Comparison of ENCODE assay signal across 8 mouse cellular contexts in the genomic region with DNA sequence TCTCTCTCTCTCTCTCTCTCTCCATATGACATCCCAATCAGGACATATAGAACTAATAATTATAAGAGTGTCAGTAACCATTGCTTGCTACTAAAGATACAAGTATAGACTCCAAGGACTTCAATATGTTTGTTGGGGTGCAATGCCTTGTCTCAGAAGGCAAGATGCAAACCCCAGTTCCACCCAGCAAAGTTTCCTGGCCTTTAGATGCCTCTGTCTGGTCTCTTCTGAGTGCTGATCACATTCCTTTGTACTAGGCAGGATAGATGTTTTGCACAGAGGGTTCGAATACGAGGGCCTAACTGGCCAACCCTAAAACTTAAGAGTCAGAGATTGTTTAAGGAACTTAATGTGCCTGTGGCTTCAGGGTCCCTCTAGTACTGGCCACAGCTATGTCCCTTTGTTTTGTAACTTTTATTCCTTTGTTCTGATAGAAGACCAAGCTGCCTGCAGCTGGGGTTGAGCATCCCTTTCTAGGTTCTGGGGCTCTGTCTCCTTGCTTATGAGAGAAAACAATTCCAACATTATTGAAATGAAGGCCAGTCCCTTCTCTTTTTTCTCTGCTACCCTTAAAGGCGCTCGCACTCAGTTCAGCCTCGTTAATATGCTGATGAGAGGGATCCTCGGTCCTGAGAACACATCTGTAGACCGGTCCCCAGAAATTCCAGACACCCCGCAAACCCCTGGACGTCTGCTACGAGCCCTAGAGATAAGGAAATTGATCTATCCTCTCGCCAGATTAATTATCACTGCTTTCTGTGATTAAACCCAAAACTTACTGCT. TPM values are rescaled to one million over a fixed set of nuclear protein-coding genes. Genes with fewer than 3 reads are reported as not detected.
DNase-seq lines count a peak whose midpoint lies in the region; ATAC-seq lines count a peak whose summit lies in the region.
"Had no signal": no experiment of that assay in that cellular context is flagged by ENCODE, and none has a peak within 500 bp of the region (broad histone marks: within the 10 kb centered on the region; RNA-seq: fewer than 3 reads in every experiment).

No protein-coding gene starts in this region.

- H3K9me3 ChIP-seq in lung, embryonic 16.5 days (ENCODE audit: control insufficient read depth, low read length), result no peaks in the 10 kb centered on the region
- no peaks in the 10 kb centered on the region for H3K9me3 ChIP-seq in forebrain, embryonic 16.5 days (ENCODE audit: control insufficient read depth, low read length)
- no peaks in the 10 kb centered on the region for H3K9me3 ChIP-seq in midbrain, embryonic 11.5 days (ENCODE audit: control insufficient read depth, low read length)

- peaks cover 10% of the 10 kb centered on the region for H3K4me1 ChIP-seq in lung, embryonic 16.5 days (replicated peaks; ENCODE audit: control insufficient read depth, insufficient read depth, low read length)
- H3K4me1 ChIP-seq in forebrain, embryonic 16.5 days (replicated peaks; ENCODE audit: control insufficient read depth, insufficient read depth, low read length), result peaks cover 29% of the 10 kb centered on the region
- 0 out of 2 replicates have a peak, but pooled peaks cover 4% of the 10 kb centered on the region for H3K4me1 ChIP-seq in midbrain, embryonic 11.5 days (ENCODE audit: control insufficient read depth, insufficient read depth, low read length)

- peak overlapping the region; percentile 97 for H3K27ac ChIP-seq in lung, embryonic 16.5 days (ENCODE audit: low read length)
- peak overlapping the region; percentile 76 for H3K27ac ChIP-seq in forebrain, embryonic 16.5 days (ENCODE audit: low read length)
- no peak overlapping the region; the same call in 1 of the 2 replicates for H3K27ac ChIP-seq in midbrain, embryonic 11.5 days (ENCODE audit: low read depth, low read length)

- peak overlapping the region; percentile 83 for H3K9ac ChIP-seq in lung, embryonic 16.5 days (ENCODE audit: low read length)
- H3K9ac ChIP-seq in forebrain, embryonic 16.5 days (replicated peaks; ENCODE audit: low read depth, low read length), result peak overlapping the region; percentile 88
- peak overlapping the region; percentile 75 for H3K9ac ChIP-seq in midbrain, embryonic 11.5 days (ENCODE audit: low read length)

- peaks cover 9% of the 10 kb centered on the region; the same call in 1 of the 2 replicates for H3K27me3 ChIP-seq in lung, embryonic 16.5 days (ENCODE audit: control insufficient read depth, insufficient read depth, low read depth, low read length)
- 0 out of 2 replicates have a peak, but pooled peaks cover 5% of the 10 kb centered on the region for H3K27me3 ChIP-seq in forebrain, embryonic 16.5 days (replicated peaks; ENCODE audit: control insufficient read depth, insufficient read depth, low read length)
- peaks cover 13% of the 10 kb centered on the region; the same call in 1 of the 2 replicates for H3K27me3 ChIP-seq in midbrain, embryonic 11.5 days (ENCODE audit: control insufficient read depth, insufficient read depth, low read length)

- H3K4me3 ChIP-seq in lung, embryonic 16.5 days (ENCODE audit: low read length), result peak overlapping the region; percentile 74
- peak overlapping the region; percentile 80 for H3K4me3 ChIP-seq in forebrain, embryonic 16.5 days (replicated peaks; ENCODE audit: low read length)
- H3K4me3 ChIP-seq in midbrain, embryonic 11.5 days (ENCODE audit: low read depth, low read length), result peak overlapping the region; percentile 66

- WGBS in lung, embryonic 16.5 days, result 10% methylated on average over 11 of the region's 11 CpGs
- 6% methylated on average over 11 of the region's 11 CpGs for WGBS in forebrain, embryonic 16.5 days
- 3% methylated on average over 11 of the region's 11 CpGs for WGBS in midbrain, embryonic 11.5 days

- 0 out of 2 replicates have a peak, but pooled peaks cover 2% of the 10 kb centered on the region for H3K36me3 ChIP-seq in lung, embryonic 16.5 days (ENCODE audit: control insufficient read depth, insufficient read depth, low read length)
- no peaks in the 10 kb centered on the region for H3K36me3 ChIP-seq in forebrain, embryonic 16.5 days (ENCODE audit: control insufficient read depth, insufficient read depth)
- no peaks in the 10 kb centered on the region for H3K36me3 ChIP-seq in midbrain, embryonic 11.5 days (ENCODE audit: control insufficient read depth, insufficient read depth, low read length)

- no peak for ATAC-seq in lung, embryonic 16.5 days (ENCODE audit: low read depth)
- no peak for ATAC-seq in forebrain, embryonic 16.5 days
- no peak for ATAC-seq in midbrain, embryonic 11.5 days (ENCODE audit: low FRiP score)

- H3K4me2 ChIP-seq in lung, embryonic 16.5 days (ENCODE audit: low read depth, low read length), result peak overlapping the region; percentile 86
- peak overlapping the region; percentile 91 for H3K4me2 ChIP-seq in forebrain, embryonic 16.5 days (ENCODE audit: low read length)
- peak overlapping the region; percentile 88 for H3K4me2 ChIP-seq in midbrain, embryonic 11.5 days

- no peak for DNase-seq in lung, postnatal 25 days (ENCODE audit: low spot score)
- peak; percentile 92 for DNase-seq in midbrain, embryonic 11.5 days (ENCODE audit: low spot score, missing footprints)
- no peak for DNase-seq in frontal cortex, postnatal 14 days (ENCODE audit: low spot score in 2 of 2)
- no peak for DNase-seq in layer of hippocampus, adult 18-20 months (ENCODE audit: low spot score in 2 of 2)
- DNase-seq in thymus, postnatal 0 days (ENCODE audit: low spot score), result no peak
- DNase-seq: layer of hippocampus, adult 9-11 months had no signal

RNA-seq across cellular contexts. Expression of a gene that starts 2.5 kb away (rescaled TPM):
- polyA plus RNA-seq in lung, embryonic 16.5 days (2015; fragmentation: Nextera tagmentation; extraction: Ambion mirVana), result 151 and 156 TPM in 2 replicates
- polyA plus RNA-seq in forebrain, embryonic 16.5 days (2015; fragmentation: Nextera tagmentation; extraction: Ambion mirVana), result 36.0 and 40.6 TPM in 2 replicates
- polyA plus RNA-seq in midbrain, embryonic 11.5 days (2014; fragmentation: Nextera tagmentation; extraction: Ambion mirVana), result 74.9 and 80.7 TPM in 2 replicates
- 10 to 100 TPM; 69.4 to 69.8 TPM for total RNA-seq in layer of hippocampus, adult 18-20 months (2021)
- polyA plus RNA-seq in thymus, postnatal 0 days (2015; fragmentation: Nextera tagmentation; extraction: Ambion mirVana), result 2.6 and 3.0 TPM in 2 replicates
